Mouse (Mus musculus) kidney, adult 2 months (tissue): Measurements from ENCODE around the gene Olfr975.
"Not testable (repeated sequence)": the region's sequence is repeated elsewhere in the genome, so short reads cannot be mapped to it uniquely, and the experiment has no call there.

Experiments
- CTCF ChIP-seq: fragments of 200-500 bp; conservative IDR thresholded peaks from 2 replicates; pipeline ENCODE4 v1.5.1; 2011; ENCODE audit warnings: low read depth, mild to moderate bottlenecking, control low read depth, low read length, moderate library complexity, mixed read lengths; ENCODE audit not compliant: insufficient read depth, insufficient read length
- POLR2A ChIP-seq: fragments of 200-500 bp; IDR thresholded peaks from one replicate; pipeline ENCODE4 v1.6.1; 2011; ENCODE audit warnings: low read depth, low read length, control low read depth

GRCm38 (mm10) chr9:39928837-39929236 lies 23.0 kb downstream of the Olfr975 start:
- not testable (repeated sequence) for TF ChIP-seq CTCF, POLR2A
